Mouse (Mus musculus): ENCODE data around the gene Epop.
"Not testable (repeated sequence)": the region's sequence is repeated elsewhere in the genome, so short reads cannot be mapped to it uniquely, and the experiment has no call there.

- TF ChIP-seq CTCF (IDR thresholded peaks at IDR 0.05); POLR2A (IDR thresholded peaks at IDR 0.05; ENCODE audit: insufficient read depth, low read depth, low read length): not testable (repeated sequence)
These were observed 2.9 kb upstream of the Epop start for GRCm38 (mm10) chr11:97632440-97632839.

Data from heart, adult 2 months (tissue).